Mouse (Mus musculus): ENCODE measurements around the gene Brpf3. TPM values are rescaled to one million over a fixed set of nuclear protein-coding genes. Genes with fewer than 3 reads are reported as not detected.
"Not testable (repeated sequence)": the region's sequence is repeated elsewhere in the genome, so short reads cannot be mapped to it uniquely, and the experiment has no call there.

Gene Brpf3
- total RNA-seq (2021): 10 to 100 TPM; 14.5 to 15.0 TPM
- long read RNA-seq, experiment 1: 0 reads
- long read RNA-seq, experiment 2, partial matches to known transcripts: 2 of 3 reads
- long read RNA-seq, experiment 2, other reads (novel, unspliced or antisense): 1 of 3 reads

DNA sequence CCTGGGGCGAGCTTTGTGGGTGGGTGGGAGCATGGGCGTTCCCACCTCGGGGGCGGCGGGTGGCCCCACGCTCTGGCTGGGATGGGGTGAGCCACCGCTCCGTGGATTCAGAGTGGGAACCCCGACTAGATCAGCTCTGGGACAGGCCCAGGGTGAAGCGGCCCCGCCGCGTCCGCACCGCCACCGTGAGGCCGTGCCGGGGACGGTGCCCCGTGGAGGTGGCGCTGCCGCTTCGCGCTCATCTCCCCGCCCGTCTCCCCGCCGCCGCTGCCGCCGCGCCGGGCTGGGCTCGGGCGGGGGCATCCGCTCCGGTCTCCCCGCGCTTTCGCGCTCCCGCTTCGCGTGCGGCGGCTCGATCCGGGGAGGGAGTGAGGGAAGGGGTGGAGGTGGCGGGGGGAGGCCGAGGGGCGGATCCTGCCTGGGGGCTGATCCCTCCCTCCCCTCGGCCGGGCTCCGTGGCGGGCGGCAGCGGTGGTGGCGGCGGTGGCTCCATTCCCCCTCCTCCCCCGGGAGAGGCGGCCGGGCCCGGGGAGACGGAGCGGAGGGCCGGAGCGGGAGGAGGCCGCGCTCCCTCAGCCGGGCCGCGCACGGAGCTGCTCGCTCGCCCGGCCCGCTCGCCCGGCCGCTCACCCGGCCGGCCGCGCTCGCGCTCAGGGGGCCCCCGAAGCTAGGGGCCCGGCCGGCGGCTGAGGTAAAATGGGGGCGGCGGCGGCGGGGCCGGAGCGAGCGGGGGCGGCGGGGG is at the start of gene Brpf3:
Brpf3 (plus strand) TSS at position 420 of the 742 bp plus-strand sequence.
- intact Hi-C loops (cut with DNase I; ENCODE audit: low total_unique reads): no loop called here
- peak; percentile 88 for DNase-seq

DNA sequence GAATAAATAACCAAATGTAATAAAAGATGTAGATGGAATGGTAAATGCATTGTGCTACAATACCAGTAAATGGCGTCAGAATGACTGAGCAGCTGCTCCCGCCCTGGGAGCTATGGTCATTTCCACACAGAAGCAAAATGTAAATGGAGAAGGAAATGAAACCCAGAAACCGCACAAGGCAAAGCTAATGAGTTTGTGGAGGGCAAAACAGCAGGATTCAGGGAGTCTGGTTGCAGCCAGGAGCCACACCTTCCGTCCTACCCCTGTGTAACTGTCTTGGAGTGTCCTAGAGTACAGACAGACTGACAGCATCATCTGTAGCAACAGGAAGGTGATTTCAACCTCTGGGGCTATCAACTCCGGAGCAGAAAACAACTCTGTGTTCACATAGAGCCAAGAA is 44.4 kb upstream of the Brpf3 start:
- intact Hi-C loops (cut with DNase I; ENCODE audit: low total_unique reads): loop anchor here (10.0 kb wide), 1 partner anchor 62 kb away; the partner anchor contains the start of genes Mapk14 and Slc26a8
- no peak for DNase-seq

DNA sequence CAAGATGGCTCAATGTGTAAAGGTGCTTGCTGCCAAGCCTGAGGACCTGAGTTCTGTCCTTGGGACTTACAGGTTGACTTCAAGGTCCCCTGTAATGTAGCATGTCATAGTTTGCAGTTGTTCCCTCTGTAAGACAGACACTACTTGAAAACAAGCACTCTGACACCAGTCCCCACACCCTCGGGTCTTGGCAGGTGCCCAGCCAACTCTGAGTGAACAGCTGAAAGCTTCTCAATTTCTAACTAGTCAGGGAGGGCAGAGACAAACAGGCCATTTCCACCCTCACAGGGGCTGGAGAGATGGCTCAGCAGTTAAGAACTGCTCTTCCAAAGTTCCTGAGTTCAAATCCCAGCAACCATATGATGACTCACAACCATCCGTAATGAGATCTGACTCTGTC is 43.4 kb upstream of the Brpf3 start:
- intact Hi-C loops (cut with DNase I; ENCODE audit: low total_unique reads): loop anchor here (10.0 kb wide), 1 partner anchor 63 kb away; the partner anchor contains the start of genes Mapk14 and Slc26a8
- DNase-seq: peak; percentile 40

DNA sequence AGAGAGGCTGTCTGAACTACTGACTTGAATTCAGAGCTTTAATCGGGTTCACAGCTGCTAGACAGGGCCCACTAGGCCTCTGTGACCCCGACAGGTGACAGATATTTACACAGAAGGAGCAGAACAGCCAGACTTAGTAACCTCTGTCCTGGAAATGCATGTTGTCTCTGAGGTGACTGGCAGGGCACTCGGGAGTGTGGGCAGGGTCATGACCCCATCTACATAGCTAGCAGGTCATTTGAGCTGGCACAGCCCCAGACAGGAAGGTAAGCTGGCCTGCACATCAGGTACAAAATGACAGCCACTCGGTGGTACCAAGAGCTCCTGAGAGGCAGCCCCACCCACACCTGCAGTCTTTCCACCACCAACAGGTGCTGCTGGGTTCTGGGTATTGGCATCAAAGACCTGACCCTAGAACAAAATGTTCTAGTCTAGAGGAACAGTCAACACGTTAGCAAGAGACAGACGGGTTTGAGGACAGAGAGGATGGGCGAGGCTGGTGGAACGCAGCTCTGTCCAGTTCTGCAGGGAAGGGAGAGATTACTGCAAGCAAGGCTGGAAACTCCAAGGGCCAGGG is 40.1 kb upstream of the Brpf3 start:
- intact Hi-C loops (cut with DNase I; ENCODE audit: low total_unique reads): loop anchor here (5.0 kb wide), 2 partner anchors 36 to 166 kb away; no protein-coding TSS in a partner anchor
- no peak for DNase-seq

DNA sequence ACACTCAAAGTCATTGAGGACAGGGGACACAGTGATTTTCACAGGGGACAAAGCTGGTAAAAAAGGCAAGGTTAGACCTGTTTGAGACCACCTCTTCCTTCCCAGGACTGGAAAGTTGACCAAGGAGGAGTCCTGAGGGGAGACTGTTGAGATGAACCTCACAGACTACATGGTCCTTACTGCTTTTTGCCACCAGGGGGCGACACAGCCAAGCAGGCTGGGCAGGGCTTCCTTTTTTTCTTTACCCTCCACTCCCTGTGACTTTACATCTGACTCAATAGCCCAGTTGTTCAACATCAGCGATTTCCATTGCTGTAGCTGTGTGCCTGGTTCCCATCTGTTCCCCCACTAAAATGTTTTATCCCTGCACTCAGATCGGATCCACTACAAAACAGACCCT is 39.0 kb upstream of the Brpf3 start:
- peak; percentile 75 for DNase-seq
- intact Hi-C loops (cut with DNase I; ENCODE audit: low total_unique reads): loop anchor here (5.0 kb wide), 2 partner anchors 35 to 165 kb away; no protein-coding TSS in a partner anchor

DNA sequence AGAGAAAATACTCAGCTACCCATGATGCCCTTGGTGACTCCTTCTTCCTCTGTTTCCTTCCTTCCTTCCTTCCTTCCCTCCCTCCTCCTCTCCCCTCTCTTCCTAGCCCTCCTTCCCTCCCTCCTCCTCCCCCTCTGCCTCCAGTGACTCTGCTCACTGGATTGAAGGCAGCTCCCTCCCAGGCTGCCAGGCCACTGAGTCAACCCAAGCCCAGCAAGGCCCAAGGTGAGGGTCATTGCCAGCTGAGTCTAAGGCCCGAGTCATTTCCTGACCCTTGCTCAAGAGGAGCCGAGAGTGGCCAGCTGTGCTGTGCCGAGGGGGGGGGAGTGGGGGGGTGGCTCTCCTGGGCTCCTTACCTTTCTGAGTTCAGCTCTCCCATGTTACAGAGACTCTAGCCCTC is 34.7 kb upstream of the Brpf3 start:
- intact Hi-C loops (cut with DNase I; ENCODE audit: low total_unique reads): no loop called here
- no peak for DNase-seq

DNA sequence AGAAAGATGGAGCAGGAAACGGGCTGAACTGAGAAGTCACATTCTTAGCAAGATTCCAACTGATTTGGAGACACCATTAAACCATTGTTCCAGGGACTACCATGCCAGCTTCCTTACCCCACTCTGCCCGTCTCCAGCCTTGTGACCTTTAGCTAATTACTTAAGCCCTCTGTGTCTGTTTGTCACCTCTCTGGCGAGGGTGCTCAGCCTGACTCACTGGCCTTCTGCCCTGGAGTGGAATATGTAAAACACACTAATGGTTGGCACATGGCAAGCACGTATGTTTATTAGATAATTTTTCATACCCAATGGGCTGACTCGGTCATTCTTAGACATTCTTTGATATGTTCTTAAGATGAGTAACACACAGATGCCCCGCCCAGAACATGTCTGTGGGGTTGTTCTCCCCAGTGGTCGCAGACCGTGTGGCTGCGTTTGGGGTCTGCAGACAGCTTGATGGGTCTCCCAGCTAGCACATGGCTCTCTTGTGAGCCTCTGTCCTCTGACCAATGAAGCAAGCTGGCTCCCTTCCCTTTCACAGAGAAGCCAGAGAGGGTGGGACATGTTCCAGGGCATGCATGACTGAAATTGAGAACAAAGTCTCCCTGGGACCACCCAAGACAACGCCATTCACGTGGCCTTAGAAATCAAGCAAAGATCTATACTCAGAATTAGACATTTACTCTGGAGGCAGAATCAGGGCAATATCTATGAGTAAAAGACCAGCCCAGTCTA is 33.9 kb upstream of the Brpf3 start:
- intact Hi-C loops (cut with DNase I; ENCODE audit: low total_unique reads): no loop called here
- DNase-seq: no peak

DNA sequence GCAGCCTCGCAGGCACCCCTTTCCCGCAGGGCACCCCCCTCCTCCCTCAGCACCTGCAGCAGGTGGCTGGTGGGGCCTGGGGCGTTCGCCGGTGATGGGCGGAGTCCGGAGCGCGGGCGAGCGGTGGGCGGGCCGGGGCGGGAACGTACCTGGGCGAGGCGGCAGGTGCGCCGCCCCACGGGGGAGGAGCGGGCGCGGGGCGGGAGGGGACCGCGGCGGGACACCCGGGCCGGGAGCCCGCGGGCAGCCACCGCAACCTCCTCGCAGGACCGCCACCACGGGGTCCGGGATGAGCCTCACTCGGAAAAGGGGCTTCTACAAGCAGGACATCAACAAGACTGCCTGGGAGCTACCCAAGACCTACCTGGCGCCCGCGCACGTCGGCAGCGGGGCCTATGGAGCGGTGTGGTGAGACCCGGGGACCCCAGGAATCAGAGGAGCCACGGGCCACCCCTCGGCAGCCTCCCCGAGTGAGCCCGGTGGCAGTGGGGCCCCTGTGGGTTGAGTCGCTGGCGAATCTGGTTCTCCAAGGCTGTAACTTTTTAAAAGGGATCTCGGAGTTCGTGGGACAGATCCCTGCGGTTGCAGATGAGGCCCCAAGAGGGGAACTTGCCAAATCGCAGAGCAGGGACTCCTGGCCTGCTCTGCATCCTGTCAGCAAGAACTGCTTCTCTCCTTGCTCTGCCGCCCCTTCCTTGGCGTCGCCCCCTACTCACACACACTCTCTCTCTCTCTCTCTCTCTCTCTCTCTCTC is 31.6 kb upstream of the Brpf3 start, which contains the start of gene Mapk13:
Mapk13 (plus strand) TSS at position 177 of the 754 bp plus-strand sequence.
- intact Hi-C loops (cut with DNase I; ENCODE audit: low total_unique reads): no loop called here
- no peak for DNase-seq

DNA sequence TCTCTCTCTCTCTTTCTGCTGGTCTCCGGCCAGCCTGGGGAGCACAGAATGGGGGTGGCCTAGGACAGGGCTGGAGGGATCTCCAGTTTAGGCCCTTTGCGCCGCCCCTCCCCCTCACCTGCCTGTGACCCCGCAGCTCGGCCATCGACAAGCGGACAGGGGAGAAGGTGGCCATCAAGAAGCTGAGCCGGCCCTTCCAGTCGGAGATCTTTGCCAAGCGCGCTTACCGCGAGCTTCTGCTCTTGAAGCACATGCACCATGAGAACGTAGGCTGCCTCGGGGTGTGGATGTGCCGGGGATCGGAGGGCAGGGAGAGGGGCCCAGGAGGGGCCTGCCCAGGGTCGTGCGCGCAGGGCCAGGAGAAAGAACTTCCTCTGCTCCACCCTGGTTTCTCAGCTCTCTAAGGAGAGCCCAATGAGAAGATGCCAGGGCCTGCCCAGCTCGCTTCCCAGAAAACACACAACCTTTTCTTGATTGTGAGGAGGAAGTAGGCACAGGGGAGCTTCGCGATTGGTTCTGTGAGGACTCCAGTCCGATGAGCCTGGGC is 30.9 kb upstream of the Brpf3 start:
- intact Hi-C loops (cut with DNase I; ENCODE audit: low total_unique reads): no loop called here
- no peak for DNase-seq

DNA sequence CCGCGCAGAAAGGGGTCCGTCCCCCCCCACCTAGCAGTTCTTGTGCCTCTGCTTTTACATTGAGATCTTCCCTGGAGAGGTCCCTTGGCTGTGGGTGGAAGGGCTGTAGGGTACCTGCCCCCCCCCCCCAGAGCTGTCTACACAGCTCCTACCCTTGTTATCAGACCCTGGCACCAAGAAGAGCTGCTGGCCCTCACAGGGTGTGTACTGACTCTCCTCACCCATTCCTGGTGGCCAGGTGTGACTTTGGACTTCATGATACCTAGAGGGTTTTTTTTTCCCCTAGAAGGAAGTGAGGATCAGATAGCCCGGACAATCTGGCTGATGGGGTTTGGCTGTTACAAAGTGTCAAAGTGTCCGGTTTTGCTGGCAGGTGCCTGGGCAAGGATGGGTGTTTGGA is 29.6 kb upstream of the Brpf3 start:
- no peak for DNase-seq
- intact Hi-C loops (cut with DNase I; ENCODE audit: low total_unique reads): no loop called here

DNA sequence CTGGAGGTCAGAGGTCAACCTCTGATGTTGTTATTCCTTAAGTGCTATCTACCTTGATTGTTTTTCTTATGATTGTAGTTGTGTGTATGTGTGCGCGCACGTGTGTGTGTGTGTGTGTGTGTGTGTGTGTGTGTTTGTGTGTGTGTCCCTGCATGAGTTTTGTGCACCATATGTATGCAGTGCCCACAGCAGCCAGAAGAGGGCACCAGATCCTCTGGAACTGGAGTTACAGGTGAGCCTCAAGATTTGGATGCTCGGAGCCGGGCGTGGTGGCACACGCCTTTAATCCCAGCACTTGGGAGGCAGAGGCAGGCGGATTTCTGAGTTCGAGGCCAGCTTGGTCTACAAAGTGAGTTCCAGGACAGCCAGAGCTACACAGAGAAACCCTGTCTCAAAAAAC is 26.6 kb upstream of the Brpf3 start:
- intact Hi-C loops (cut with DNase I; ENCODE audit: low total_unique reads); DNase-seq: not testable (repeated sequence)

DNA sequence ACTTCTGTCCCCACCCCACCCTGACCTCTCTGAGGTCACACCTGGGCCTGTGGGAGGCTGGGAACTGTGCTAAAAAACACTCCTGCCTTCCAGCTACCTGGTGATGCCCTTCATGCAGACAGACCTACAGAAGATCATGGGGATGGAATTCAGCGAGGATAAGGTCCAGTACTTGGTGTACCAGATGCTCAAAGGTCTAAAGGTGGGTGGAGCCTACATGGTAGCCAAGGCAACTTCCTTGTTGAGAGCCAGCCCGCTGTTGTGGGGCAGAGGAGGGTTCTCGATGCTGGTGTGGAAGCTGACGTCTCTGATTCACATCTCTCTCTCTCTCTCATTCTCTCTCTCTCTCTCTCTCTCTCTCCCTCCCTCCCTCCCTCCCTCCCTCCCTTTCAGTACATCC is 25.7 kb upstream of the Brpf3 start:
- DNase-seq: no peak
- intact Hi-C loops (cut with DNase I; ENCODE audit: low total_unique reads): no loop called here

DNA sequence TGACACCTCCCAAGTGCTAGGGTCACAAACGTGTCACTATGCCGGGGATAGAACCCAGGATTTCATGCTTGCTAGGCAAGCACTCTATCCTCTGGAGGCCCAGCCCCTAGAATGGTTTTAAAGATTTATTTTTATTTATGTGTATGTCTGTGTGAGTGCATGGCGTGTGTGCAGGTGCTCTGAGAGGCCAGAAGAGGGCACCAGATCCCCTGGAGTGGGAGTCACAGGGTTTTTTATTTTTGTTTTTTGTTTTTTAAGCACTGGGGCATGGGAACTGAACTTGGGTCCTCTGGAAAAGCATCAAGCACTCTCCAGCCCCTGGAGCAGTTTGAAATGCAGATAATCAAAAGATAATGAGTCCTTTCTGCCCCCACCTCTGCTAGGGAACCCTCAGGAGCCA is 24.1 kb upstream of the Brpf3 start:
- intact Hi-C loops (cut with DNase I; ENCODE audit: low total_unique reads): no loop called here
- DNase-seq: no peak

DNA sequence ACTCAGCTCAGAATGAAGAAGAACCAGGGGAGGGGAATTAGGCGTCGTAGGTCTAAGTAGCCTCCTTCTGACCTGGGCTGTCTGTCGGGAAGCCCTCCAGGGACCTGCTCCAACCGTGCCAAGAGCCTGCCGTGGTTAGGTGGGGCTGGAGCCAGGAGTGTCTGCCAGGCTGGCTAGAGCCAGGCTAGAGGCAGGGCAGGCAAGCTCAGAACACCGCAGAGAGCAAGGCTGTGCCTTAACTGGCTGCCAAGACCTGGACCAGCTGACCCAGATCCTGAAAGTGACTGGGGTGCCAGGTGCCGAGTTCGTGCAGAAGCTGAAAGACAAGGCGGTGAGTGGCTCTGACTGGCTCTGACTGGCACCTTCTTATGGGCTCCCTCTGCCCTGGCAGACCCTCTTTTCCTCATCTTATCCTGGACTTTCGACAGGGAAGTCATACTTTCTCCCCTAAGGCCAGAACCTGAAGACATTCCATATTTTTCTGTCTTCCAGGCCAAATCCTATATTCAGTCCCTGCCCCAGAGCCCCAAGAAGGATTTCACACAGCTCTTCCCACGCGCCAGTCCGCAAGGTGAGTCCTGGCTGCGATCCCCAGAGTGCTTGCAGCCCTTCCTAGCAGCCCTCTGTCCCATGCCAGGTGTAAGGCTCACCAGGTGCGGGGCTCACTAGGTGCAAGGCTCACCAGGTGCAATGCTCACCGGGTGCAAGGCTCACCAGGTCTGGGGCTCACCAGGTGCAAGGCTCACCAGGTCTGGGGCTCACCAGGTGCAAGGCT is 23.5 kb upstream of the Brpf3 start:
- intact Hi-C loops (cut with DNase I; ENCODE audit: low total_unique reads): no loop called here
- peak; percentile 72 for DNase-seq

DNA sequence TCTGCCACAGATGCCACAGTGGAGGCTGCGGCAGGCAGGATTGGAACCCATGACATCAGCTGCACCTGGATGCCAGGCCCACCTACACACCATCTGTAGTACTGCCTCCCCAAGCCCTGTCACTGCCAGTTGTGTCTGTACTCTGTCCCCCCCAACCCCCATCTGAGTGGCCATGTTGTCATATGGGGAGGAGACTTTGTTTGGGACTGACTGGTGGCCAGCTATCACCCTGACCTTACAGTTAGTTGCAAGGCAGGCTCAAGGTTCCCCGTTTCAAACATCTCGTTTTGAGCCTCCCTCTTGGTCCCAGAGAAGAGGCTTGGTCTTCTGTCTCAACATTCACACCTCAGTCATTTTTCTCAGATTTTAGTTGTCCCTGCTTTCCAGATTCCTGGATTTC is 21.2 kb upstream of the Brpf3 start:
- no peak for DNase-seq
- intact Hi-C loops (cut with DNase I; ENCODE audit: low total_unique reads): no loop called here

DNA sequence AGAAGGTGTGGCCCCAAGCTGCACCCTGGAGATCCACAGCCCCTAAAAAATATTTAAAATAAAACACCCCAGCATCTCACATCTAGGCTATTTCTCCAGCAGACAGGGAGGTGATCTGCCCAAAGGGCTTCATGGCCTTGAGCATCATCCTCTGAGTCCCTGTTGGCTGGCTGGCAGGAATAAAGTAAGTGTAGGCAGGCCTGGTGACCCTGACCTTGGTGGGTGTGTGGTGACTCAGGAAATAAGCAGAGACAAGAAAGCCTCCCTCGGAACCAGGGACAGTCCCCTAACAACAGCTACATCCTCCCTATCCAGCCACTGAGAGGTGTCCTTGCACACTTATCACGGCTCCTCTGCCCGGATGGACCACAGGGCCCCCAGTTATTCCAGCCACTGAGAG is 20.1 kb upstream of the Brpf3 start:
- DNase-seq: no peak
- intact Hi-C loops (cut with DNase I; ENCODE audit: low total_unique reads): no loop called here

DNA sequence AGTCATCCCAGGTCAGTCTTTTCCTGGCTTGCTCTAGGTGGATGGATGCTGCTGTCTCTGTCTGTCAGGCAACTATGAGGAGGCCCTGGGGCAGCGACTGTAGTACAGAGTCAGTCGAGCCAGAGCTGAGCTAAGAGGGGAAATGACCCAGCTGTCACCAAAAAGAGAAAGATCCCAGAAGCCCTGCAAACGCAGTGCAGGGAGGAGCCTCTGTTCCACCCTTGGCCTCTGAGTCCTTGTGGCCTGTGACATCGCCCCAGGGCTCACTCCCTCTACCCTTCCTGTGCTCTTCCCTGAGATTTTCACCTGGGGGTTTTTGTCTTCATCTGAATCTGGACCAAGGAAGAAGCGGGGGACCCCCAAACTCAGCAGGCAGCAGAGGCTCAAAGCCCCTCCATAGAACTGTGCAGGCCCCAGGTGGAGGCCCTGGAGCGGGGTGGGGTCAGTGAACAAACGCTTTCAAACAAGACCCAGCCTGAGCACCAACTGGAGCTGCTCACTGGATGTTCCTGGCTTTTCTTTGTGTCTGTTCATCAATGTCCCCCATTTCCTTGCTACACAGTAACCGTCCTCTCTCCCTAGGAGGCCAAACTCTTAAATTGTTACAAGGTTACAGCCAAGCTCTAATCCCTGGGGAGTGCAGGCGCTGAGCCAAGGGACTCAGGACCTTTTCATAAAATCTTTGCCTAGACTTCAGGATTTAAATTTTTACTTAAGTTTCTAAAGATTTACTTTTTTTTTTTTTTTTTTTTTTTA is 19.4 kb upstream of the Brpf3 start:
- no peak for DNase-seq

DNA sequence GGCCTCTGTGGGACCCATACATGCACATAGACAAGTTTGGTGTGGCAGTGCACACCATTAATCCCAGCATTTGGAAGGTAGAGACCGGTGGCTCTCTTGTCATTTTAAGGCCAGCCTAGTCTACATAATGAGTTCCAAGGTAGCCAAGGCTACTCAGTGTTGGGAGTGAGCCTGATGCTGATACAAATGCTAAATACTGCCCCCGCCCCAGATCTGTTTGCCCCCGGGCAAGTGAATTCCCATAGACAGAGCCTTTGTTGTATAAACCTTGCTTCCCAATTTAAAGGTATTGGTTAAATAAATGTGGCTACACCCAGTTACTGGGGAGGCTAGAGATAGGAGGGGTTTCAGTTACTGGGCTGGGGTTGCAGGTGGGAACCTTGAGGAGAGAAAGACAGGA is 15.9 kb upstream of the Brpf3 start:
- intact Hi-C loops (cut with DNase I; ENCODE audit: low total_unique reads): no loop called here
- no peak for DNase-seq

More for the DNA sequence above, 19.4 kb upstream of the Brpf3 start:
- intact Hi-C loops (cut with DNase I; ENCODE audit: low total_unique reads): no loop called here

Data from gastrocnemius, postnatal 14 days (tissue).